Mouse (Mus musculus) CH12.LX (cell line): ENCODE data around the gene Tbx1.

Experiments
- CTCF ChIP-seq, 2 experiments: IDR thresholded peaks in 1 of 2; conservative IDR thresholded peaks in 1 of 2; 2 replicates each; pipeline ENCODE4 v1.5.1; 2011 to 2012; ENCODE audit warnings: low read depth in 2 of 2, low read length in 2 of 2, improper control_type of control experiment in 1 of 2, inconsistent platforms in 1 of 2, mild to moderate bottlenecking in 1 of 2, moderate library complexity in 1 of 2
- EP300 ChIP-seq: IDR thresholded peaks from 2 replicates; pipeline ENCODE4 v1.6.1; 2011; ENCODE audit warnings: low read length, improper control_type of control experiment
- GABPA ChIP-seq: IDR thresholded peaks from 2 replicates; pipeline ENCODE4 v1.6.1; 2012; ENCODE audit warnings: low read depth, low read length, improper control_type of control experiment, inconsistent platforms; ENCODE audit not compliant: insufficient replicate concordance
- JUND ChIP-seq: conservative IDR thresholded peaks from 2 replicates; pipeline ENCODE4 v1.6.1; 2011; ENCODE audit warnings: low read depth, low read length, improper control_type of control experiment
- MAX ChIP-seq: IDR thresholded peaks from 2 replicates; pipeline ENCODE4 v1.6.1; 2011; ENCODE audit warnings: low read length, improper control_type of control experiment
- MYC ChIP-seq: IDR thresholded peaks from 2 replicates; pipeline ENCODE4 v1.6.1; 2011; ENCODE audit warnings: low read depth, mild to moderate bottlenecking, improper control_type of control experiment, low read length
- TBP ChIP-seq: conservative IDR thresholded peaks from 2 replicates; pipeline ENCODE4 v1.6.1; 2011; ENCODE audit warnings: low read depth, low read length, improper control_type of control experiment
- ZKSCAN1 ChIP-seq: IDR thresholded peaks from 2 replicates; pipeline ENCODE4 v1.6.1; 2012; ENCODE audit warnings: low read depth, inconsistent platforms, low read length, improper control_type of control experiment, borderline replicate concordance

GRCm38 (mm10) chr16:18622916-18623750 lies 32.7 kb upstream of the Tbx1 start:
- TF ChIP-seq GABPA, result no peak
- TF ChIP-seq CTCF (conservative IDR thresholded peaks at IDR 0.05 in 1 of 2, IDR thresholded peaks at IDR 0.05 in 1 of 2; ENCODE audit: low read depth in 2 of 2, low read length in 2 of 2), result peak in 1 of 2 experiments; percentile 43; a peak in 2 of 4 replicates
- no peak for TF ChIP-seq EP300
- TF ChIP-seq JUND, result no peak
- TF ChIP-seq MYC, result no peak
- TF ChIP-seq ZKSCAN1, result no peak
- no peak for TF ChIP-seq TBP
- TF ChIP-seq MAX, result no peak
